Mouse (Mus musculus) stomach, postnatal 0 days (tissue): ENCODE measurements around the gene Rest.

Experiments used
- CTCF ChIP-seq: IDR thresholded peaks from 2 replicates; pipeline ENCODE4 v1.5.1; 2016; ENCODE audit warnings: antibody characterized with exemption, low read depth, mild to moderate bottlenecking, moderate library complexity
- EP300 ChIP-seq: optimal IDR thresholded peaks from 2 replicates; pipeline ENCODE3; 2016; ENCODE audit warnings: antibody characterized with exemption

- TF ChIP-seq CTCF (no peak), EP300 (no peak)
Measured at GRCm38 (mm10) chr5:77289686-77290085, 24.4 kb downstream of the Rest start.
